Mouse (Mus musculus) midbrain, embryonic 11.5 days (tissue): ENCODE measurements around the gene Ero1l. TPM values are rescaled to one million over a fixed set of nuclear protein-coding genes. Genes with fewer than 3 reads are reported as not detected.

ENCODE experiments used
- ATAC-seq: fragments of 200-750 bp; cut with Nextera tagmentation; 2 replicates; pipeline ENCODE4 v1.8.0; 2017; ENCODE audit warnings: moderate TSS enrichment, moderate library complexity; ENCODE audit not compliant: low FRiP score
- DNase-seq: peaks from one replicate; pipeline ENCODE4 v3.0.0; 2015; ENCODE audit warnings: low spot score; ENCODE audit errors: missing footprints
- H3K27ac ChIP-seq: fragments of 300-500 bp; sonication (generic); 2 replicates; pipeline ENCODE4 v1.5.1; 2014; ENCODE audit warnings: low read depth, low read length
- H3K27me3 ChIP-seq: fragments of 300-500 bp; sonication (generic); 2 replicates; pipeline ENCODE4 v1.6.1; 2014; ENCODE audit warnings: mild to moderate bottlenecking, low read length, moderate library complexity, mixed read lengths; ENCODE audit not compliant: control insufficient read depth, insufficient read depth
- H3K36me3 ChIP-seq: fragments of 300-500 bp; sonication (generic); 2 replicates; pipeline ENCODE4 v1.6.1; 2014; ENCODE audit warnings: mild to moderate bottlenecking, low read length, moderate library complexity, mixed read lengths; ENCODE audit not compliant: control insufficient read depth, insufficient read depth
- H3K4me1 ChIP-seq: fragments of 300-500 bp; sonication (generic); 2 replicates; pipeline ENCODE4 v1.6.1; 2014; ENCODE audit warnings: low read length; ENCODE audit not compliant: control insufficient read depth, insufficient read depth
- H3K4me2 ChIP-seq: fragments of 300-500 bp; sonication (generic); 2 replicates; pipeline ENCODE4 v1.6.1; 2014; ENCODE audit warnings: mild to moderate bottlenecking, moderate library complexity
- H3K4me3 ChIP-seq: fragments of 300-500 bp; sonication (generic); 2 replicates; pipeline ENCODE4 v1.5.1; 2014; ENCODE audit warnings: low read depth, low read length
- H3K9ac ChIP-seq: fragments of 300-500 bp; sonication (generic); 2 replicates; pipeline ENCODE4 v1.6.1; 2014; ENCODE audit warnings: low read length
- H3K9me3 ChIP-seq: fragments of 300-500 bp; sonication (generic); 2 replicates; pipeline ENCODE4 v1.6.1; 2016; ENCODE audit warnings: low read length; ENCODE audit not compliant: control insufficient read depth
- WGBS: fragments of 180-500 bp; shearing (Covaris S2); extraction: QIAGEN DNeasy Blood & Tissue Kit; methylation state at CpG from one replicate; pipeline ENCODE4 v1.1.7; 2014; 5-methylcytosine and 5-hydroxymethylcytosine counted together
- polyA plus RNA-seq: library from polyadenylated mRNA; unstranded; fragments of >200 nt; fragmentation: Nextera tagmentation; extraction: Ambion mirVana; gene quantifications from 2 replicates; pipeline ENCODE4 v1.2.1, GENCODE M21; 2014

The Ero1l gene
- polyA plus RNA-seq, 1 experiment from 2014 or later, result 33.8 TPM

- DNase-seq (no peak), ATAC-seq (no peak)
- H3K4me3 ChIP-seq, result no peak overlapping the region
- no peak overlapping the region for H3K4me2 ChIP-seq
- H3K36me3 ChIP-seq, result no peaks in the 10 kb centered on the region
- no peaks in the 10 kb centered on the region for H3K9me3 ChIP-seq
- no peak overlapping the region for H3K27ac ChIP-seq
- no peaks in the 10 kb centered on the region for H3K27me3 ChIP-seq
- no peak overlapping the region; the same call in 1 of the 2 replicates for H3K9ac ChIP-seq
- no peaks in the 10 kb centered on the region for H3K4me1 ChIP-seq
Measured at GRCm38 (mm10) chr14:45325471-45325870, 6.9 kb upstream of the Ero1l start.

DNA sequence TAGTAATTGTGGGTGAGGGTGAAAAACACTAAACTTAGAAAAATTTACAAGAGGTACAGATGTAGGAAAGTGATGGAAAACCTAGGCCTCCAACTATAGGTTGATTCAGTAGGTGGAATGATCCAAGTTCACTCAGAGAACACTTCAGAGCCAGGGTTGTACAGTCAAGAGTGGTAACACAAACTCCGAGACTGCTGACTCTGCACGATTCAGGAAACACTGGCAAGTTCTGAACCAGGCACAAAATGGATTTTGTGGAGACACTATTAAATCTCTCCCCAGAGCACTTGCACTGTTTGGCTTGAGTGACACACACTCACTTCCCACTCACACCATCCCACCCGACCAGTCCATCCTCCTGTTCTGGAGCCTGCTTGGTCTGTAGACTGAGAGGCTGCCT, 4.7 kb upstream of the Ero1l start:
- Histone ChIP-seq H3K9me3 (no peaks in the 10 kb centered on the region), H3K36me3 (no peaks in the 10 kb centered on the region), H3K9ac (no peak overlapping the region), H3K4me1 (no peaks in the 10 kb centered on the region), H3K4me2 (no peak overlapping the region), H3K27ac (no peak overlapping the region), H3K27me3 (no peaks in the 10 kb centered on the region), H3K4me3 (no peak overlapping the region)
- no peak for ATAC-seq
- no peak for DNase-seq
- 84% methylated on average over 3 of the region's 3 CpGs for WGBS

- Histone ChIP-seq H3K27me3 (no peaks in the 10 kb centered on the region), H3K4me2 (no peak overlapping the region), H3K4me3 (no peak overlapping the region), H3K4me1 (peaks cover under 1% of the 10 kb centered on the region), H3K36me3 (no peaks in the 10 kb centered on the region), H3K9me3 (no peaks in the 10 kb centered on the region), H3K27ac (no peak overlapping the region), H3K9ac (no peak overlapping the region)
- ATAC-seq (no peak), DNase-seq (no peak)
- 88% methylated on average over 2 of the region's 2 CpGs for WGBS
Measured at GRCm38 (mm10) chr14:45322450-45322849, 3.9 kb upstream of the Ero1l start.

GRCm38 (mm10) chr14:45321622-45322021, 3.1 kb upstream of the Ero1l start:
- no peak overlapping the region for H3K27ac ChIP-seq
- no peak overlapping the region for H3K9ac ChIP-seq
- no peak for DNase-seq
- no peak overlapping the region for H3K4me2 ChIP-seq
- 87% methylated on average over 5 of the region's 5 CpGs for WGBS
- no peaks in the 10 kb centered on the region for H3K36me3 ChIP-seq
- no peaks in the 10 kb centered on the region for H3K9me3 ChIP-seq
- peaks cover 6% of the 10 kb centered on the region for H3K4me1 ChIP-seq
- ATAC-seq, result no peak
- H3K4me3 ChIP-seq, result no peak overlapping the region
- H3K27me3 ChIP-seq, result no peaks in the 10 kb centered on the region

GRCm38 (mm10) chr14:45321067-45321466, 2.5 kb upstream of the Ero1l start:
- H3K27ac ChIP-seq, result no peak overlapping the region
- no peaks in the 10 kb centered on the region for H3K36me3 ChIP-seq
- no peak overlapping the region for H3K4me2 ChIP-seq
- WGBS, result 93% methylated on average over 3 of the region's 3 CpGs
- DNase-seq, result no peak
- no peak overlapping the region for H3K4me3 ChIP-seq
- H3K9ac ChIP-seq, result no peak overlapping the region
- no peaks in the 10 kb centered on the region for H3K27me3 ChIP-seq
- H3K9me3 ChIP-seq, result no peaks in the 10 kb centered on the region
- peaks cover 6% of the 10 kb centered on the region for H3K4me1 ChIP-seq
- ATAC-seq, result no peak

DNA sequence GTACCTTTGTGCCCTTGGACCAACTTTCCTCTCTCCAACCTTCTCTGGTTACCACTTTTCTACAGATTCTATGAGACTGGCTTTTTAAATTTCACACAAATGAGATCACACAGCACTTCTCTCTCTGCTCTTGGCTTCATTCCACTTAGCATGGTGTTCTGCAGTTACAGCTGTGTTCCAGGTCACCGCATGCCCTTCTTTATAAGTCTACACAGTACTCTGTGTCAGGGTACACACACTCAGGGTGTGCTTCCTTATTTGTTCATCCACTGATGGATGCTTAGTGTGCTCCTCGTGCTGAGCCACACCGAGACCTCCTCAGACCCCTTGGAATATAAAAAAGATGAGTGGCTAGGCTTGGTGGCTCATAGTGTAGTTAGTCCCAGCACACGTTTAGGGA, 1.5 kb upstream of the Ero1l start:
- Histone ChIP-seq H3K27me3 (no peaks in the 10 kb centered on the region), H3K9ac (no peak overlapping the region), H3K27ac (no peak overlapping the region), H3K4me3 (no peak overlapping the region), H3K9me3 (no peaks in the 10 kb centered on the region), H3K4me1 (peaks cover 6% of the 10 kb centered on the region), H3K36me3 (no peaks in the 10 kb centered on the region), H3K4me2 (no peak overlapping the region)
- no peak for DNase-seq
- no peak for ATAC-seq
- WGBS, result 81% methylated on average over 4 of the region's 4 CpGs

GRCm38 (mm10) chr14:45319237-45319610, 653 bp upstream of the Ero1l start:
- DNase-seq (no peak), ATAC-seq (no peak)
- H3K9ac ChIP-seq, result no peak overlapping the region; the same call in 1 of the 2 replicates
- H3K4me2 ChIP-seq, result peak overlapping the region; percentile 82; the same call in 1 of the 2 replicates
- H3K4me3 ChIP-seq, result no peak overlapping the region
- H3K4me1 ChIP-seq, result peaks cover 6% of the 10 kb centered on the region
- 65% methylated on average over 3 of the region's 3 CpGs for WGBS
- no peaks in the 10 kb centered on the region for H3K9me3 ChIP-seq
- no peaks in the 10 kb centered on the region for H3K27me3 ChIP-seq
- no peaks in the 10 kb centered on the region for H3K36me3 ChIP-seq
- H3K27ac ChIP-seq, result no peak overlapping the region

GRCm38 (mm10) chr14:45317921-45318411, 605 bp downstream of the Ero1l start:
- peak overlapping the region; percentile 88 for H3K9ac ChIP-seq
- peaks cover 6% of the 10 kb centered on the region for H3K4me1 ChIP-seq
- DNase-seq (peak; percentile 95), ATAC-seq (no peak; the same call in 1 of the 2 replicates)
- no peaks in the 10 kb centered on the region for H3K9me3 ChIP-seq
- H3K27ac ChIP-seq, result peak overlapping the region; percentile 84; the same call in 1 of the 2 replicates
- H3K4me2 ChIP-seq, result peak overlapping the region; percentile 82
- no peaks in the 10 kb centered on the region for H3K27me3 ChIP-seq
- no peaks in the 10 kb centered on the region for H3K36me3 ChIP-seq
- peak overlapping the region; percentile 79 for H3K4me3 ChIP-seq
- under 1% methylated on average over 32 of the region's 38 CpGs for WGBS

DNA sequence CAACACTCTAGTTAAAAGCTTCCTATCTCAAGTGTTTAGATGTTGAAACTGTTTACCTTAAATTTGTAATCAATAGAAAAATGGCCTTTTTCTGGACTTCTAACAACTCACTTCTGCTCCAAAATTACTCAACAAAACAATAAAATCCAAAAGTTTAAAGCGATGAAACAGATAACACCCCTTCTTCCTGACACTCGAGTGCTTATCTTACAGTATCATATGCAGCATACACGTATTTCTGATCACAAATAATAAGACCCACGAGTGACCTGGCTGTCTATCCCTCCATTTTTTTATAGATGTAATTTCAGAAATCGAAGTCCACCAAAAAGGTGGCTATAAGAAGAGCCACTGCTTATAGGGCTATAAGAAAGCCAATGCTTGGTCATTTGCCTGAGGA, 1.6 kb downstream of the Ero1l start:
- DNase-seq, result no peak
- Histone ChIP-seq H3K4me1 (peaks cover 6% of the 10 kb centered on the region), H3K4me2 (peak overlapping the region; percentile 82), H3K4me3 (peak overlapping the region; percentile 79; the same call in 1 of the 2 replicates), H3K27ac (no peak overlapping the region), H3K36me3 (no peaks in the 10 kb centered on the region), H3K9me3 (no peaks in the 10 kb centered on the region), H3K27me3 (no peaks in the 10 kb centered on the region), H3K9ac (no peak overlapping the region)
- 86% methylated on average over 5 of the region's 5 CpGs for WGBS
- ATAC-seq, result no peak
